Mouse (Mus musculus) heart, embryonic 12.5 days (tissue): ENCODE data around the gene Actl11. TPM values are rescaled to one million over a fixed set of nuclear protein-coding genes. Genes with fewer than 3 reads are reported as not detected.

ENCODE experiments used
- ATAC-seq: fragments of 200-750 bp; cut with Nextera tagmentation; 2 replicates; pipeline ENCODE4 v1.8.0; 2017; ENCODE audit warnings: moderate TSS enrichment, moderate library complexity; ENCODE audit not compliant: insufficient number of reproducible peaks, low FRiP score
- H3K27ac ChIP-seq: fragments of 300-500 bp; sonication (generic); 2 replicates; pipeline ENCODE4 v1.5.1; 2016; ENCODE audit warnings: mild to moderate bottlenecking, moderate library complexity; ENCODE audit not compliant: poor library complexity, severe bottlenecking
- H3K27me3 ChIP-seq: fragments of 300-500 bp; sonication (generic); replicated peaks from 2 replicates; pipeline ENCODE4 v1.6.1; 2016; ENCODE audit warnings: mild to moderate bottlenecking, moderate library complexity
- H3K36me3 ChIP-seq: fragments of 300-500 bp; sonication (generic); 2 replicates; pipeline ENCODE4 v1.6.1; 2016; ENCODE audit warnings: mild to moderate bottlenecking, moderate library complexity
- H3K4me1 ChIP-seq: fragments of 300-500 bp; sonication (generic); replicated peaks from 2 replicates; pipeline ENCODE4 v1.6.1; 2016; ENCODE audit warnings: mild to moderate bottlenecking
- H3K4me2 ChIP-seq: fragments of 300-500 bp; sonication (generic); 2 replicates; pipeline ENCODE4 v1.6.1; 2016; ENCODE audit warnings: mild to moderate bottlenecking, moderate library complexity
- H3K4me3 ChIP-seq: fragments of 300-500 bp; sonication (generic); 2 replicates; pipeline ENCODE4 v1.5.1; 2016; ENCODE audit warnings: mild to moderate bottlenecking
- H3K9ac ChIP-seq: fragments of 300-500 bp; sonication (generic); 2 replicates; pipeline ENCODE4 v1.6.1; 2016; ENCODE audit warnings: mild to moderate bottlenecking, moderate library complexity
- H3K9me3 ChIP-seq: fragments of 300-500 bp; sonication (generic); replicated peaks from 2 replicates; pipeline ENCODE4 v1.6.1; 2016; ENCODE audit warnings: mild to moderate bottlenecking, moderate library complexity
- WGBS: fragments of 180-500 bp; shearing (Covaris S2); methylation state at CpG from one replicate; pipeline ENCODE4 v1.1.7; 2016; 5-methylcytosine and 5-hydroxymethylcytosine counted together
- polyA plus RNA-seq: library from polyadenylated mRNA; unstranded; fragments of >200 nt; fragmentation: Nextera tagmentation; extraction: Ambion mirVana; gene quantifications from 2 replicates; pipeline ENCODE4 v1.2.1, GENCODE M21; 2016

Actl11 gene
- polyA plus RNA-seq, 1 experiment from 2014 or later, result not detected

- Histone ChIP-seq H3K9me3 (no peaks in the 10 kb centered on the region), H3K36me3 (peaks cover 26% of the 10 kb centered on the region), H3K4me1 (peaks cover 78% of the 10 kb centered on the region), H3K4me2 (no peak overlapping the region), H3K27me3 (no peaks in the 10 kb centered on the region), H3K27ac (no peak overlapping the region), H3K9ac (no peak overlapping the region), H3K4me3 (no peak overlapping the region)
- 87% methylated on average over 12 of the region's 12 CpGs for WGBS
- ATAC-seq, result no peak
Observed at GRCm38 (mm10) chr9:107978815-107979214, 50.5 kb downstream of the Actl11 start.

Other genes with a start within 250 kb of the Actl11 start
- gene Gnat1, start 248.8 kb upstream of the Actl11 start, polyA plus RNA-seq, result 0.97 and 1.2 TPM in 2 replicates
- 8.1 and 8.4 TPM in 2 replicates for gene Sema3f, start 218.0 kb upstream of the Actl11 start, polyA plus RNA-seq
- 127 and 137 TPM in 2 replicates for gene Rbm5, start 157.5 kb upstream of the Actl11 start, polyA plus RNA-seq
- gene Rbm6, start 55.2 kb upstream of the Actl11 start, polyA plus RNA-seq, result 56.4 and 61.8 TPM in 2 replicates
- gene Mon1a, start 40.3 kb upstream of the Actl11 start, polyA plus RNA-seq, result 9.3 and 9.9 TPM in 2 replicates
- 4.5 and 5.2 TPM in 2 replicates for gene Mst1r, start 21.6 kb upstream of the Actl11 start, polyA plus RNA-seq
- 0.39 and 0.56 TPM in 2 replicates for gene Camkv, start 7.2 kb downstream of the Actl11 start, polyA plus RNA-seq
- 12.4 and 13.1 TPM in 2 replicates for gene Traip, start 21.7 kb downstream of the Actl11 start, polyA plus RNA-seq
- 42.9 and 45.7 TPM in 2 replicates for gene Uba7, start 47.0 kb downstream of the Actl11 start, polyA plus RNA-seq
- gene Gm20661, start 54.6 kb downstream of the Actl11 start, polyA plus RNA-seq, result 4.4 and 5.2 TPM in 2 replicates
- 41.9 and 43.9 TPM in 2 replicates for gene Inka1, start 57.4 kb downstream of the Actl11 start, polyA plus RNA-seq
- 6.8 and 11.4 TPM in 2 replicates for gene Cdhr4, start 64.0 kb downstream of the Actl11 start, polyA plus RNA-seq
- gene Gm20662, start 67.9 kb downstream of the Actl11 start, polyA plus RNA-seq, result 1.5 TPM in 2 replicates
- 50.2 and 52.4 TPM in 2 replicates for gene Ip6k1, start 74.0 kb downstream of the Actl11 start, polyA plus RNA-seq
- 23.2 and 24.5 TPM in 2 replicates for gene Gmppb, start 120.8 kb downstream of the Actl11 start, polyA plus RNA-seq
- 2.4 and 3.1 TPM in 2 replicates for gene Amigo3, start 124.7 kb downstream of the Actl11 start, polyA plus RNA-seq
- 0.31 and 0.37 TPM in 2 replicates for gene Mst1, start 152.0 kb downstream of the Actl11 start, polyA plus RNA-seq
- 32.8 and 37.0 TPM in 2 replicates for gene Rnf123, start 154.9 kb downstream of the Actl11 start, polyA plus RNA-seq
- gene Apeh, start 166.1 kb downstream of the Actl11 start, polyA plus RNA-seq, result 48.0 and 51.1 TPM in 2 replicates